Mouse (Mus musculus): ENCODE measurements at regions not wholly inside any gene's neighbourhood (a gene's known extent, or its start where the extent isn't known, plus 50 kb on each side); places are given as distances from the start of the nearest gene placed in this dataset.

GRCm38 (mm10) chr14:103933813-103934212 is 89.6 kb upstream of the Ednrb start:
- TF ChIP-seq CTCF (IDR thresholded peaks at IDR 0.05; ENCODE audit: borderline replicate concordance, extremely low read depth, insufficient read depth, insufficient read length), result no peak
- no peak for TF ChIP-seq POLR2A (IDR thresholded peaks at IDR 0.05; ENCODE audit: borderline replicate concordance, extremely low read depth, insufficient read depth, insufficient read length, poor library complexity, severe bottlenecking)
